Mouse (Mus musculus): ENCODE data around the gene Amer1. TPM values are rescaled to one million over a fixed set of nuclear protein-coding genes. Genes with fewer than 3 reads are reported as not detected.

The Amer1 gene
- polyA plus RNA-seq (2015; fragmentation: Nextera tagmentation; extraction: Ambion mirVana) = 10.2 and 10.7 TPM in 2 replicates

- Histone ChIP-seq H3K4me2 (replicated peaks) (peak within 1 kb of the TSS; percentile 62), H3K4me1 (replicated peaks) (no peaks in the 10 kb centered on the region), H3K9ac (peak within 1 kb of the TSS; percentile 58), H3K9me3 (no peaks in the 10 kb centered on the region), H3K27me3 (replicated peaks) (no peaks in the 10 kb centered on the region), H3K36me3 (no peaks in the 10 kb centered on the region), H3K27ac (peak within 1 kb of the TSS; percentile 89), H3K4me3 (replicated peaks) (peak within 1 kb of the TSS; percentile 53)
- peak; percentile 95 for ATAC-seq
- 17% methylated on average over 19 of the region's 19 CpGs for WGBS
These were observed at the start of gene Amer1 for GRCm38 (mm10) chrX:95444776-95445111. Gene Amer1, minus strand, starts transcription at chrX:95444872.

GRCm38 (mm10) chrX:95457166-95457565, 12.5 kb upstream of the Amer1 start:
- Histone ChIP-seq H3K36me3 (no peaks in the 10 kb centered on the region), H3K27me3 (replicated peaks) (no peaks in the 10 kb centered on the region), H3K4me1 (replicated peaks) (no peaks in the 10 kb centered on the region), H3K4me3 (replicated peaks) (no peak overlapping the region), H3K4me2 (replicated peaks) (no peak overlapping the region), H3K9ac (no peak overlapping the region), H3K9me3 (no peaks in the 10 kb centered on the region), H3K27ac (no peak overlapping the region)
- ATAC-seq = no peak
- 68% methylated on average over 3 of the region's 3 CpGs for WGBS

GRCm38 (mm10) chrX:95445866-95446265, 1.2 kb upstream of the Amer1 start:
- Histone ChIP-seq H3K4me3 (replicated peaks) (no peak overlapping the region), H3K4me2 (replicated peaks) (no peak overlapping the region), H3K27ac (no peak overlapping the region), H3K27me3 (replicated peaks) (no peaks in the 10 kb centered on the region), H3K36me3 (no peaks in the 10 kb centered on the region), H3K9ac (no peak overlapping the region), H3K9me3 (no peaks in the 10 kb centered on the region), H3K4me1 (replicated peaks) (no peaks in the 10 kb centered on the region)
- ATAC-seq = no peak
- 62% methylated on average over 2 of the region's 2 CpGs for whole genome bisulfite sequencing

- Histone ChIP-seq H3K27ac (peak overlapping the region; percentile 48), H3K27me3 (replicated peaks) (no peaks in the 10 kb centered on the region), H3K4me1 (replicated peaks) (no peaks in the 10 kb centered on the region), H3K36me3 (no peaks in the 10 kb centered on the region), H3K9me3 (no peaks in the 10 kb centered on the region), H3K9ac (no peak overlapping the region), H3K4me2 (replicated peaks) (peak overlapping the region; percentile 46), H3K4me3 (replicated peaks) (peak overlapping the region; percentile 53)
- ATAC-seq = peak; percentile 67
- 36% methylated on average over 3 of the region's 3 CpGs for WGBS
These were observed 469 bp upstream of the Amer1 start for GRCm38 (mm10) chrX:95445141-95445540.

DNA sequence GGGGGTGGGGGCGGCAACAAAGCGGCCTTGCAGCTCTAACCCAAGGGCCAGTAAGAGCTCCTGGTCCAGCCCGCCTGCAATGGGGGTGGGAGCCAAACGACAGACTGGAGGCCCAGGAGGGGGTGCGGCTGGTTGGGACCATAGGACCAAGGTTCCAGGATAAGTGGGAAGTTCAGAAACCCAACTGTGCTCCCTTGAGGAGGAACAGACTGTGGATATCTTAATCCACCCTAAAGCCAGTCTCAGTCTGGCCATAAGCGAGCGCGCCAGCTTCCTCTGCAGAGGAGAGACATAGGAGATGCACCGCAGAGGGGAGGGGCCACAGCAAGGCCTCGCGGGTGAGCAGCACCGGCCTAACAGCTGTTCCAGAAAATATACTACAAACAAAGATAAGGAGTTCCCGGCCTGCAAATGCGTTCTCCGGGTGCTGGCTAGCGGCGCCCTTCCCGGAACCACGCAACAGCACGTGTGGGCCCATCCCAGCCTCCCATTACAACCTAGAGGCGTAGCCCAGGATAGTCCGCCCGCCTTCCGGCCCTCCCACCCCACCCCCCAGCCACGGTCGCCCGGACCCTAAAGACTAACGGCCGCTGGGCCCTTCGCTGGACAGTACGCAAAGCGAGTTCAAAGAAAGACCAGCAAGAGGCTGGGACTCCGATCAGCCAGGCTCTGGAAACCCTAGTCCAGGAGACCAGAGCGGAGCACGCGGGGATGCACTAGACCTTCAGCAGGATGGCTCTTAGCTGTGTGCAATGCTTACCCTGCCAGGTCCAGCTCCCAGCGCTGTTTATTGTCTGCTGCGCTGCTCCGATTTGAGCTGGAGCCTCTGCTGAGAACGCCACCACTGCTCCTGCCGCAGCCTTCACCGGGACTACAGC, 535 bp downstream of the Amer1 start:
- peak overlapping the region; percentile 62 for H3K4me2 ChIP-seq (replicated peaks)
- 23% methylated on average over 42 of the region's 42 CpGs for WGBS
- H3K9me3 ChIP-seq = no peaks in the 10 kb centered on the region
- no peaks in the 10 kb centered on the region for H3K4me1 ChIP-seq (replicated peaks)
- no peaks in the 10 kb centered on the region for H3K27me3 ChIP-seq (replicated peaks)
- peak; percentile 84 for ATAC-seq
- H3K36me3 ChIP-seq = no peaks in the 10 kb centered on the region
- H3K4me3 ChIP-seq (replicated peaks) = peak overlapping the region; percentile 53
- peak overlapping the region; percentile 89 for H3K27ac ChIP-seq
- H3K9ac ChIP-seq = peak overlapping the region; percentile 58

- peak overlapping the region; percentile 89; the same call in 1 of the 2 replicates for H3K27ac ChIP-seq
- no peaks in the 10 kb centered on the region for H3K36me3 ChIP-seq
- no peaks in the 10 kb centered on the region for H3K27me3 ChIP-seq (replicated peaks)
- ATAC-seq = no peak
- WGBS = 39% methylated on average over 12 of the region's 12 CpGs
- peak overlapping the region; percentile 53 for H3K4me3 ChIP-seq (replicated peaks)
- no peaks in the 10 kb centered on the region for H3K9me3 ChIP-seq
- peak overlapping the region; percentile 58 for H3K9ac ChIP-seq
- no peaks in the 10 kb centered on the region for H3K4me1 ChIP-seq (replicated peaks)
- peak overlapping the region; percentile 62 for H3K4me2 ChIP-seq (replicated peaks)
These were observed 1.3 kb downstream of the Amer1 start for GRCm38 (mm10) chrX:95443390-95443789.

DNA sequence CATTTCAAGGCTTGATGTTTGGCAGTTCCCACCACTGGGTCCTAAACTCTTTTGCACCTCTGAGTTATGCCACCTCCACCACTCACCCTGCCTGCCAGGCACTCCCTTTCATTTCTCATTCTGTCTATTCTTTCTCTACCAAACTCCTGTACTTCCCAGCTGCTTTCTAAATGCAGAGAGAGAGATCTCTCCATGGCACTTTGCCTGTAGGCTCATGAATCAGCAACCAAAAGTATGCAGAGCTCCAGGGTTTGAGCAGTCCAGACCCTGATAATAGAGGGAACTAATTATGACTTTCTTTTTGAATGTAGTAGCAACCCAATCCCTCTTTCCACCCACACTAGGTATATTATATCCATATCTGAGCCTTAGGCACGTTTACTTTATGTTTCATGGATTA, 2.4 kb downstream of the Amer1 start:
- Histone ChIP-seq H3K27ac (no peak overlapping the region), H3K4me3 (replicated peaks) (no peak overlapping the region), H3K9ac (no peak overlapping the region), H3K4me2 (replicated peaks) (no peak overlapping the region), H3K4me1 (replicated peaks) (no peaks in the 10 kb centered on the region), H3K27me3 (replicated peaks) (no peaks in the 10 kb centered on the region), H3K9me3 (no peaks in the 10 kb centered on the region), H3K36me3 (no peaks in the 10 kb centered on the region)
- ATAC-seq = no peak
- 45% methylated on average over 1 of the region's 1 CpGs for WGBS

GRCm38 (mm10) chrX:95441290-95441689, 3.4 kb downstream of the Amer1 start:
- no peak overlapping the region for H3K27ac ChIP-seq
- no peaks in the 10 kb centered on the region for H3K36me3 ChIP-seq
- no peaks in the 10 kb centered on the region for H3K4me1 ChIP-seq (replicated peaks)
- no peaks in the 10 kb centered on the region for H3K27me3 ChIP-seq (replicated peaks)
- no peak overlapping the region for H3K9ac ChIP-seq
- no peaks in the 10 kb centered on the region for H3K9me3 ChIP-seq
- ATAC-seq = no peak
- H3K4me2 ChIP-seq (replicated peaks) = no peak overlapping the region
- H3K4me3 ChIP-seq (replicated peaks) = no peak overlapping the region

- Histone ChIP-seq H3K9me3 (no peaks in the 10 kb centered on the region), H3K27me3 (replicated peaks) (no peaks in the 10 kb centered on the region), H3K9ac (no peak overlapping the region), H3K27ac (no peak overlapping the region), H3K4me1 (replicated peaks) (no peaks in the 10 kb centered on the region), H3K4me2 (replicated peaks) (no peak overlapping the region), H3K36me3 (no peaks in the 10 kb centered on the region), H3K4me3 (replicated peaks) (no peak overlapping the region)
- no peak for ATAC-seq
- WGBS = 79% methylated on average over 4 of the region's 4 CpGs
These were observed 6.2 kb downstream of the Amer1 start for GRCm38 (mm10) chrX:95438491-95438890.

DNA sequence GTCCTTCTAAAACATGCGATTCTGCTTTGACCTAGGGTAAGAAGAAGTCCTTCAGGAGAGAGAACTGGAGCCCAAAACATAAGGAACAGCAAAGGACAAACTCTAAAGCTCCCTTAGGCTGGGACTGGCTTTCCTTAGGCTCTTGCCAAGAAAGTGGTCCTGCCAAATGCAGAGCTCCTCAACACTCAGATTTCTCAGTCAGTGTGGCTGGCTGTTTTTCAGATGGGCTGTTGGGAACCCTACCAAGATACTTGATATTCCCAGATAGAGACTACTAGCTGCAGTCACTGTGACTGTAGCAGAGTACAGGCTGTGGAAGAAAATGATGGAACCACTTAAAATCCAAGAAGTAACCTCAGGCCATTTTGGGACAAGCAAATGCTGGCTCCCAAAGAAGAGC, 7.4 kb downstream of the Amer1 start:
- WGBS = 89% methylated on average over 1 of the region's 1 CpGs
- Histone ChIP-seq H3K4me1 (replicated peaks) (no peaks in the 10 kb centered on the region), H3K4me3 (replicated peaks) (no peak overlapping the region), H3K9me3 (no peaks in the 10 kb centered on the region), H3K9ac (no peak overlapping the region), H3K36me3 (no peaks in the 10 kb centered on the region), H3K4me2 (replicated peaks) (no peak overlapping the region), H3K27ac (no peak overlapping the region), H3K27me3 (replicated peaks) (no peaks in the 10 kb centered on the region)
- no peak for ATAC-seq

- H3K4me3 ChIP-seq (replicated peaks) = no peak overlapping the region
- no peak overlapping the region for H3K27ac ChIP-seq
- no peaks in the 10 kb centered on the region for H3K27me3 ChIP-seq (replicated peaks)
- H3K36me3 ChIP-seq = no peaks in the 10 kb centered on the region
- H3K4me1 ChIP-seq (replicated peaks) = no peaks in the 10 kb centered on the region
- ATAC-seq = no peak
- H3K9me3 ChIP-seq = no peaks in the 10 kb centered on the region
- no peak overlapping the region for H3K9ac ChIP-seq
- H3K4me2 ChIP-seq (replicated peaks) = no peak overlapping the region
These were observed 71.6 kb downstream of the Amer1 start for GRCm38 (mm10) chrX:95373101-95373500.
